ENCODE assay signal across 14 mouse cellular contexts in genomic region chr17:56540562-56540975, GRCm38 (mm10). TPM values are rescaled to one million over a fixed set of nuclear protein-coding genes. Genes with fewer than 3 reads are reported as not detected.
DNase-seq lines count a peak whose midpoint lies in the region; ATAC-seq and TF ChIP-seq lines count a peak whose summit lies in the region.
"Had no signal": no experiment of that assay in that cellular context is flagged by ENCODE, and none has a peak within 500 bp of the region (broad histone marks: within the 10 kb centered on the region; RNA-seq: fewer than 3 reads in every experiment).

No protein-coding gene starts in this region.

- H3K4me2 ChIP-seq in limb, embryonic 13.5 days (replicated peaks), result no peak overlapping the region
- H3K4me2 ChIP-seq: forebrain, embryonic 12.5 days had no signal

- H3K4me3 ChIP-seq in limb, embryonic 13.5 days, result no peak overlapping the region
- H3K4me3 ChIP-seq in layer of hippocampus, adult 2 months, result no peak overlapping the region
- H3K4me3 ChIP-seq: forebrain, embryonic 12.5 days had no signal

- no peaks in the 10 kb centered on the region for H3K27me3 ChIP-seq in limb, embryonic 13.5 days
- H3K27me3 ChIP-seq: forebrain, embryonic 12.5 days had no signal

- H3K4me1 ChIP-seq in limb, embryonic 13.5 days, result no peaks in the 10 kb centered on the region

- H3K9ac ChIP-seq in limb, embryonic 13.5 days, result no peak overlapping the region
- H3K9ac ChIP-seq: forebrain, embryonic 12.5 days had no signal

- H3K27ac ChIP-seq in limb, embryonic 13.5 days, result no peak overlapping the region
- H3K27ac ChIP-seq in layer of hippocampus, adult 2 months, result no peak overlapping the region
- H3K27ac ChIP-seq: forebrain, embryonic 12.5 days; hindbrain, postnatal 0 days had no signal

- no peaks in the 10 kb centered on the region for H3K36me3 ChIP-seq in limb, embryonic 13.5 days
- H3K36me3 ChIP-seq: forebrain, embryonic 12.5 days had no signal

- ATAC-seq in common myeloid progenitor, adult 5-6 weeks (replicated peaks; ENCODE audit: low read depth, poor library complexity, severe bottlenecking), result peak; percentile 45; the same call in 1 of the 2 replicates
- ATAC-seq in limb, embryonic 13.5 days (ENCODE audit: low FRiP score, low read depth), result peak; percentile 52
- ATAC-seq: hindbrain, postnatal 0 days had no signal

- WGBS in limb, embryonic 13.5 days, result 36% methylated on average over 6 of the region's 6 CpGs

- H3K9me3 ChIP-seq in limb, embryonic 13.5 days, result no peaks in the 10 kb centered on the region
- H3K9me3 ChIP-seq: forebrain, embryonic 12.5 days had no signal

- peak; percentile 3 for DNase-seq in heart, postnatal 4 days
- DNase-seq in heart, adult 11 months, result no peak
- peak; percentile 49 for DNase-seq in A20 (ENCODE audit: low read depth, low spot score)
- DNase-seq in urinary bladder, postnatal 36 days (ENCODE audit: low spot score in 2 of 2), result no peak
- DNase-seq in layer of hippocampus, adult 2 months (ENCODE audit: low spot score in 2 of 2), result no peak
- no peak for DNase-seq in urinary bladder, adult 18-20 months (ENCODE audit: low spot score in 2 of 2)
- DNase-seq: adrenal gland, postnatal 10 days had no signal

- TF ChIP-seq CTCF in layer of hippocampus, adult 2 months (conservative IDR thresholded peaks at IDR 0.05), result no peak

RNA-seq across cellular contexts. Expression of gene Gm20219, which starts 13.6 kb away (rescaled TPM):
- under 1 TPM; 0.54 to 0.71 TPM for total RNA-seq in heart, postnatal 4 days (2021)
- total RNA-seq in common myeloid progenitor, adult 5-6 weeks (2017), result not detected in 2 replicates
- polyA plus RNA-seq in limb, embryonic 13.5 days (2015; fragmentation: Nextera tagmentation; extraction: Ambion mirVana), result 2.5 and 2.6 TPM in 2 replicates
- total RNA-seq in layer of hippocampus, adult 2 months (2021), result 1 to 10 TPM; 3.5 to 5.1 TPM

RNA-seq across cellular contexts. Expression of gene Znrf4, which starts 28.3 kb away (rescaled TPM):
- total RNA-seq in heart, postnatal 4 days (2021), result not detected
- not detected in 2 replicates for total RNA-seq in common myeloid progenitor, adult 5-6 weeks (2017)
- polyA plus RNA-seq in limb, embryonic 13.5 days (2015; fragmentation: Nextera tagmentation; extraction: Ambion mirVana), result not detected in 2 replicates
- not detected for total RNA-seq in layer of hippocampus, adult 2 months (2021)
- total RNA-seq: adrenal gland, postnatal 10 days; heart, adult 8-10 months; hindbrain, postnatal 0 days; left cerebral cortex, adult 18-20 months had no signal
- polyA plus RNA-seq: cerebellum, adult 2 months; forebrain, embryonic 12.5 days; hindbrain, postnatal 0 days had no signal

RNA-seq across cellular contexts. Expression of gene Safb2, which starts 43.8 kb away (rescaled TPM):
- 10 to 100 TPM; 69.2 to 70.0 TPM for total RNA-seq in heart, postnatal 4 days (2021)
- total RNA-seq in common myeloid progenitor, adult 5-6 weeks (2017), result 94.8 and 99.4 TPM in 2 replicates
- polyA plus RNA-seq in limb, embryonic 13.5 days (2015; fragmentation: Nextera tagmentation; extraction: Ambion mirVana), result 85.2 and 91.4 TPM in 2 replicates
- total RNA-seq in layer of hippocampus, adult 2 months (2021), result 100 to 1,000 TPM; 134 to 168 TPM

RNA-seq across cellular contexts. Expression of gene Safb, which starts 44.1 kb away (rescaled TPM):
- 10 to 100 TPM; 89.2 to 92.5 TPM for total RNA-seq in heart, postnatal 4 days (2021)
- total RNA-seq in common myeloid progenitor, adult 5-6 weeks (2017), result 75.0 and 81.6 TPM in 2 replicates
- polyA plus RNA-seq in limb, embryonic 13.5 days (2015; fragmentation: Nextera tagmentation; extraction: Ambion mirVana), result 113 and 121 TPM in 2 replicates
- 100 to 1,000 TPM; 162 to 193 TPM for total RNA-seq in layer of hippocampus, adult 2 months (2021)

Comparison
In these comparisons a context has a peak if more than half of its experiments do, and no peak if none do; other contexts are left out.
1. DNase-seq: peak in heart, postnatal 4 days (single experiment) and A20 (single experiment); none in heart, adult 11 months (single experiment), urinary bladder, postnatal 36 days (0 of 2), layer of hippocampus, adult 2 months (0 of 2) and urinary bladder, adult 18-20 months (0 of 2).